ENCODE assay signal across 26 mouse cellular contexts in the genomic region with DNA sequence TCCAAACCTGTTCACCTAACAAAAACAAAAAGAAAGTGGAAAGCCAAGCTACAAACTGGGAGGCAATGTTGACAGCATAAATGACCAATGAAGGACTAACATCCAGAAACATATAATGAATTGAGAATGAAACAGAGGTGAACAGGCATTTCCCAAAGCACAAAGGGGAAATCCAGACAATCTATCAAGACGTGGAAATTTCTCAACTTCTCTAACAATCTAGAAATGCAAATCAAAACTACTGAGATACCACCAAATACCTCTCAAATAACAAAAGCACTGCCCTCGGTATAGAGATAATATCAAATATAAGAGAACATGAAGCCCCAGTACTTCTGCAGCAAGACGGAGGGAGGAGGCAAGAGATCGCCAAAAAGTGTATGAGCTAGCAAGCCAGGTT.
"Had no signal": no experiment of that assay in that cellular context is flagged by ENCODE, and none has a peak within 500 bp of the region (broad histone marks: within the 10 kb centered on the region; RNA-seq: fewer than 3 reads in every experiment).

No protein-coding gene starts in this region.

- H3K27me3 ChIP-seq: heart, embryonic 13.5 days; heart, embryonic 15.5 days; hindbrain, embryonic 13.5 days; hindbrain, embryonic 15.5 days; kidney, embryonic 15.5 days; limb, embryonic 13.5 days; limb, embryonic 15.5 days; liver, embryonic 13.5 days; liver, embryonic 15.5 days had no signal

- H3K36me3 ChIP-seq: heart, embryonic 13.5 days; heart, embryonic 15.5 days; hindbrain, embryonic 13.5 days; hindbrain, embryonic 15.5 days; kidney, embryonic 15.5 days; limb, embryonic 13.5 days; limb, embryonic 15.5 days; liver, embryonic 13.5 days; liver, embryonic 15.5 days had no signal

- H3K9ac ChIP-seq: heart, embryonic 13.5 days; heart, embryonic 15.5 days; hindbrain, embryonic 13.5 days; hindbrain, embryonic 15.5 days; kidney, embryonic 15.5 days; limb, embryonic 13.5 days; limb, embryonic 15.5 days; liver, embryonic 13.5 days; liver, embryonic 15.5 days had no signal

- ATAC-seq: hindbrain, postnatal 0 days; intestine, embryonic 16.5 days had no signal

- H3K4me3 ChIP-seq: heart, adult 2 months; heart, embryonic 13.5 days; heart, embryonic 15.5 days; hindbrain, embryonic 13.5 days; hindbrain, embryonic 15.5 days; kidney, embryonic 15.5 days; limb, embryonic 13.5 days; limb, embryonic 15.5 days; liver, embryonic 13.5 days; liver, embryonic 15.5 days had no signal

- H3K9me3 ChIP-seq: heart, embryonic 15.5 days; kidney, embryonic 15.5 days; limb, embryonic 13.5 days; limb, embryonic 15.5 days; liver, embryonic 13.5 days; liver, embryonic 15.5 days had no signal

- H3K4me2 ChIP-seq: heart, embryonic 11.5 days; heart, embryonic 13.5 days; heart, embryonic 15.5 days; hindbrain, embryonic 13.5 days; hindbrain, embryonic 15.5 days; kidney, embryonic 15.5 days; limb, embryonic 13.5 days; limb, embryonic 15.5 days; liver, embryonic 11.5 days; liver, embryonic 13.5 days; liver, embryonic 15.5 days had no signal

- H3K4me1 ChIP-seq: heart, embryonic 13.5 days; heart, embryonic 15.5 days; hindbrain, embryonic 13.5 days; hindbrain, embryonic 15.5 days; kidney, embryonic 15.5 days; limb, embryonic 13.5 days; limb, embryonic 15.5 days; liver, embryonic 13.5 days; liver, embryonic 15.5 days had no signal

- DNase-seq: gastrocnemius, postnatal 25 days; heart, adult 2 months; heart, postnatal 14 days; heart, postnatal 36 days; kidney, adult 11 months; kidney, adult 2 months; kidney, adult 9 months; kidney, postnatal 14 days; kidney, postnatal 36 days; layer of hippocampus, adult 9-11 months; layer of hippocampus, postnatal 36 days; left cerebral cortex, postnatal 4 days; liver, embryonic 13.5 days had no signal

- H3K27ac ChIP-seq: heart, adult 2 months; heart, embryonic 13.5 days; heart, embryonic 15.5 days; hindbrain, embryonic 13.5 days; hindbrain, embryonic 15.5 days; hindbrain, postnatal 0 days; kidney, embryonic 15.5 days; kidney, postnatal 0 days; limb, embryonic 13.5 days; limb, embryonic 15.5 days; liver, embryonic 13.5 days; liver, embryonic 15.5 days had no signal
